12 mouse cellular contexts compared by ENCODE assay signal in the genomic region with DNA sequence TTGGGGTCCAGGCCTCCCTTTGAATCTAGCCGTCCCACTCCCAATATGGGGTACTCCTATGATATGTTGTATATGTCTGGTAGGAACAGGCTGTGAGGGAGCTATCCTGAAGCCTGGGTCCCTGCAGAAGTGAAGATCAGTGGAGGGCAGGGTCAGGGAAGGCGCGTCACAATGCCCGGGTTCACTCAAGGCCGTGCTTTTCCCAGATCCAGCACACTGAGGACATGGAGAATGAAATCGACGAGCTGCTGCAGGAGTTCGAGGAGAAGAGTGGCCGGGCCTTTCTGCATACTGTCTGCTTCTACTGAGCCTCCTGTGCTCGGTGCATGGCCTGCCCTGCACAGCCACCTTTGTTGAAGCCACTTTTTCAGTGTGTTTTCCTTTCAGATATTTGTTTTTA. TPM values are rescaled to one million over a fixed set of nuclear protein-coding genes. Genes with fewer than 3 reads are reported as not detected.
DNase-seq lines count a peak whose midpoint lies in the region; ATAC-seq and TF ChIP-seq lines count a peak whose summit lies in the region.
"Had no signal": no experiment of that assay in that cellular context is flagged by ENCODE, and none has a peak within 500 bp of the region (broad histone marks: within the 10 kb centered on the region; RNA-seq: fewer than 3 reads in every experiment).

No protein-coding gene starts in this region.

- H3K4me1 ChIP-seq in cerebellum, adult 2 months (ENCODE audit: control insufficient read depth, insufficient read depth, low read length), result peaks cover 16% of the 10 kb centered on the region
- H3K4me1 ChIP-seq in kidney, embryonic 15.5 days, result peaks cover 31% of the 10 kb centered on the region
- peaks cover 33% of the 10 kb centered on the region for H3K4me1 ChIP-seq in liver, embryonic 13.5 days (replicated peaks)

- no peaks in the 10 kb centered on the region for H3K9me3 ChIP-seq in kidney, embryonic 15.5 days (replicated peaks)
- no peaks in the 10 kb centered on the region for H3K9me3 ChIP-seq in liver, embryonic 13.5 days (replicated peaks)
- H3K9me3 ChIP-seq: G1E had no signal

- no peak for ATAC-seq in kidney, embryonic 15.5 days (replicated peaks; ENCODE audit: low FRiP score)
- no peak for ATAC-seq in liver, embryonic 13.5 days (ENCODE audit: low read depth)
- ATAC-seq in activated CD4-positive, CD25-positive, alpha-beta regulatory T cell, adult 4 months, result no peak
- no peak for ATAC-seq in megakaryocyte progenitor cell, adult 5-6 weeks (replicated peaks; ENCODE audit: poor library complexity)
- ATAC-seq: inflammation-experienced regulatory T-cells, adult 6 months had no signal

- H3K9ac ChIP-seq in kidney, embryonic 15.5 days, result peak overlapping the region; percentile 89; the same call in 1 of the 2 replicates
- no peak overlapping the region for H3K9ac ChIP-seq in liver, embryonic 13.5 days

- 66% methylated on average over 10 of the region's 10 CpGs for WGBS in cerebellum, adult 2 months
- 88% methylated on average over 10 of the region's 10 CpGs for WGBS in kidney, embryonic 15.5 days
- 85% methylated on average over 10 of the region's 10 CpGs for WGBS in liver, embryonic 13.5 days (ENCODE audit: insufficient replicate concordance)

- peaks cover 46% of the 10 kb centered on the region for H3K36me3 ChIP-seq in kidney, embryonic 15.5 days
- H3K36me3 ChIP-seq in liver, embryonic 13.5 days, result peaks cover 21% of the 10 kb centered on the region

- 0 out of 2 replicates have a peak overlapping the region, but pooled peaks have one; percentile 32 for H3K27ac ChIP-seq in cerebellum, adult 2 months (ENCODE audit: insufficient read depth, low read length)
- H3K27ac ChIP-seq in kidney, embryonic 15.5 days, result no peak overlapping the region
- H3K27ac ChIP-seq in liver, embryonic 13.5 days, result peak overlapping the region; percentile 53; the same call in 1 of the 2 replicates

- no peak for TF ChIP-seq POLR2A in cerebellum, adult 2 months (IDR thresholded peaks at IDR 0.05; ENCODE audit: borderline replicate concordance, insufficient read depth, low read length)

- peak overlapping the region; percentile 13 for H3K4me3 ChIP-seq in cerebellum, adult 2 months (replicated peaks; ENCODE audit: insufficient read depth, low read depth, low read length)
- H3K4me3 ChIP-seq in kidney, embryonic 15.5 days (replicated peaks), result no peak overlapping the region
- no peak overlapping the region for H3K4me3 ChIP-seq in liver, embryonic 13.5 days (replicated peaks)

- no peak overlapping the region; the same call in 1 of the 2 replicates for H3K4me2 ChIP-seq in kidney, embryonic 15.5 days
- H3K4me2 ChIP-seq in liver, embryonic 13.5 days, result peak overlapping the region; percentile 95; the same call in 1 of the 2 replicates

- DNase-seq in cerebellum, adult 2 months, result no peak
- DNase-seq in cerebellum, postnatal 36 days, result no peak
- no peak for DNase-seq in kidney, postnatal 36 days
- DNase-seq in adrenal gland, adult 8-10 months, result peak; percentile 29
- no peak for DNase-seq in liver, embryonic 13.5 days
- DNase-seq: cerebellum, adult 11 months; kidney, postnatal 10 days had no signal

- H3K27me3 ChIP-seq in cerebellum, adult 2 months (ENCODE audit: control insufficient read depth, insufficient read depth, low read length), result no peaks in the 10 kb centered on the region
- H3K27me3 ChIP-seq in kidney, embryonic 15.5 days, result no peaks in the 10 kb centered on the region
- no peaks in the 10 kb centered on the region for H3K27me3 ChIP-seq in liver, embryonic 13.5 days

- no peak for TF ChIP-seq CTCF in cerebellum, adult 2 months (IDR thresholded peaks at IDR 0.05; ENCODE audit: borderline replicate concordance, insufficient read depth, low read depth, low read length)

RNA-seq across cellular contexts. Expression of a gene that starts 1.3 kb away (rescaled TPM):
- polyA plus RNA-seq in cerebellum, adult 2 months (2012; rRNA removed), result 123 and 133 TPM in 2 replicates
- 0.50 and 1.0 TPM in 2 replicates for polyA plus RNA-seq in kidney, embryonic 15.5 days (2015; fragmentation: Nextera tagmentation; extraction: Ambion mirVana)
- total RNA-seq in adrenal gland, adult 8-10 months (2022), result 1 to 10 TPM in 3 of 4 experiments, under 1 TPM in 1; 0.90 to 1.2 (median 1.1) TPM
- polyA plus RNA-seq in liver, embryonic 13.5 days (2015; fragmentation: Nextera tagmentation; extraction: Ambion mirVana), result 0.07 and 0.18 TPM in 2 replicates
- under 1 TPM in 1 of 2 experiments, not detected in 1; 0.22 TPM for polyA plus RNA-seq in activated CD4-positive, CD25-positive, alpha-beta regulatory T cell, adult 4 months (2017; shearing (Covaris generic))
- 0.37 and 0.44 TPM in 2 replicates for total RNA-seq in megakaryocyte progenitor cell, adult 5-6 weeks (2015)
- total RNA-seq in megakaryocyte progenitor cell, adult 5-6 weeks (2017), result 0.04 and 0.57 TPM in 2 replicates

RNA-seq across cellular contexts. Expression of a gene that starts 27.6 kb away (rescaled TPM):
- polyA plus RNA-seq in cerebellum, adult 2 months (2012; rRNA removed), result 114 and 123 TPM in 2 replicates
- polyA plus RNA-seq in kidney, embryonic 15.5 days (2015; fragmentation: Nextera tagmentation; extraction: Ambion mirVana), result 115 and 124 TPM in 2 replicates
- total RNA-seq in adrenal gland, adult 8-10 months (2022), result 10 to 100 TPM; 69.5 to 90.1 (median 77.6) TPM
- 73.2 and 75.6 TPM in 2 replicates for polyA plus RNA-seq in liver, embryonic 13.5 days (2015; fragmentation: Nextera tagmentation; extraction: Ambion mirVana)
- polyA plus RNA-seq in activated CD4-positive, CD25-positive, alpha-beta regulatory T cell, adult 4 months (2017; shearing (Covaris generic)), result 10 to 100 TPM; 16.3 to 21.0 TPM
- 57.0 and 58.9 TPM in 2 replicates for total RNA-seq in megakaryocyte progenitor cell, adult 5-6 weeks (2015)
- total RNA-seq in megakaryocyte progenitor cell, adult 5-6 weeks (2017), result 69.8 and 90.6 TPM in 2 replicates

RNA-seq across cellular contexts. Expression of a gene that starts 28.7 kb away (rescaled TPM):
- polyA plus RNA-seq in cerebellum, adult 2 months (2012; rRNA removed), result 141 and 152 TPM in 2 replicates
- 144 and 145 TPM in 2 replicates for polyA plus RNA-seq in kidney, embryonic 15.5 days (2015; fragmentation: Nextera tagmentation; extraction: Ambion mirVana)
- 100 to 1,000 TPM; 106 to 127 (median 114) TPM for total RNA-seq in adrenal gland, adult 8-10 months (2022)
- polyA plus RNA-seq in liver, embryonic 13.5 days (2015; fragmentation: Nextera tagmentation; extraction: Ambion mirVana), result 77.7 TPM in 2 replicates
- 100 to 1,000 TPM; 158 to 181 TPM for polyA plus RNA-seq in activated CD4-positive, CD25-positive, alpha-beta regulatory T cell, adult 4 months (2017; shearing (Covaris generic))
- 90.2 and 93.9 TPM in 2 replicates for total RNA-seq in megakaryocyte progenitor cell, adult 5-6 weeks (2015)
- total RNA-seq in megakaryocyte progenitor cell, adult 5-6 weeks (2017), result 101 and 105 TPM in 2 replicates

RNA-seq across cellular contexts. Expression of a gene that starts 39.1 kb away (rescaled TPM):
- polyA plus RNA-seq in cerebellum, adult 2 months (2012; rRNA removed), result 112 and 114 TPM in 2 replicates
- polyA plus RNA-seq in kidney, embryonic 15.5 days (2015; fragmentation: Nextera tagmentation; extraction: Ambion mirVana), result 4.9 and 5.3 TPM in 2 replicates
- total RNA-seq in adrenal gland, adult 8-10 months (2022), result 10 to 100 TPM; 67.7 to 72.0 (median 69.9) TPM
- 0.39 and 0.49 TPM in 2 replicates for polyA plus RNA-seq in liver, embryonic 13.5 days (2015; fragmentation: Nextera tagmentation; extraction: Ambion mirVana)
- polyA plus RNA-seq in activated CD4-positive, CD25-positive, alpha-beta regulatory T cell, adult 4 months (2017; shearing (Covaris generic)), result 1 to 10 TPM; 1.2 to 1.9 TPM
- total RNA-seq in megakaryocyte progenitor cell, adult 5-6 weeks (2015), result 2.2 and 2.4 TPM in 2 replicates
- 1.6 and 2.6 TPM in 2 replicates for total RNA-seq in megakaryocyte progenitor cell, adult 5-6 weeks (2017)
- polyA plus RNA-seq: G1E had no signal

RNA-seq across cellular contexts. Expression of a gene that starts 41.2 kb away (rescaled TPM):
- 33.8 and 35.4 TPM in 2 replicates for polyA plus RNA-seq in cerebellum, adult 2 months (2012; rRNA removed)
- polyA plus RNA-seq in kidney, embryonic 15.5 days (2015; fragmentation: Nextera tagmentation; extraction: Ambion mirVana), result 5.6 and 7.7 TPM in 2 replicates
- total RNA-seq in adrenal gland, adult 8-10 months (2022), result 1 to 10 TPM; 3.2 to 6.9 (median 4.7) TPM
- polyA plus RNA-seq in liver, embryonic 13.5 days (2015; fragmentation: Nextera tagmentation; extraction: Ambion mirVana), result 0.43 and 0.45 TPM in 2 replicates
- polyA plus RNA-seq in activated CD4-positive, CD25-positive, alpha-beta regulatory T cell, adult 4 months (2017; shearing (Covaris generic)), result under 1 TPM in 1 of 2 experiments, not detected in 1; 0.09 TPM
- total RNA-seq in megakaryocyte progenitor cell, adult 5-6 weeks (2015), result 0.22 and 0.37 TPM in 2 replicates
- 0.24 and 0.42 TPM in 2 replicates for total RNA-seq in megakaryocyte progenitor cell, adult 5-6 weeks (2017)

Comparison
In these comparisons a context has a peak if more than half of its experiments do, and no peak if none do; other contexts are left out.
1. RNA of a gene that starts 1.3 kb away (polyA plus RNA-seq): 123 to 133 TPM in cerebellum, adult 2 months; 0.50 to 1.0 TPM in kidney, embryonic 15.5 days, 0.22 TPM in activated CD4-positive, CD25-positive, alpha-beta regulatory T cell, adult 4 months and 0.07 to 0.18 TPM in liver, embryonic 13.5 days; every median in the first group is over 10 times any median in the second.